Mouse (Mus musculus): Measurements from ENCODE around the gene Tcerg1l.

Tcerg1l gene

GRCm38 (mm10) chr7:138209769-138210168 is 187.8 kb downstream of the Tcerg1l start:
- no peak for TF ChIP-seq GATA4 (IDR thresholded peaks at IDR 0.05; ENCODE audit: insufficient replicate concordance, low read length)

GRCm38 (mm10) chr7:138205124-138205523 is 192.4 kb downstream of the Tcerg1l start:
- no peak for TF ChIP-seq GATA4 (IDR thresholded peaks at IDR 0.05; ENCODE audit: insufficient replicate concordance, low read length)

GRCm38 (mm10) chr7:138202162-138202832 is 195.2 kb downstream of the Tcerg1l start:
- no peak for TF ChIP-seq GATA4 (IDR thresholded peaks at IDR 0.05; ENCODE audit: insufficient replicate concordance, low read length)

GRCm38 (mm10) chr7:138199333-138200058 is 198.0 kb downstream of the Tcerg1l start:
- no peak for TF ChIP-seq GATA4 (IDR thresholded peaks at IDR 0.05; ENCODE audit: insufficient replicate concordance, low read length)

- TF ChIP-seq GATA4 (IDR thresholded peaks at IDR 0.05; ENCODE audit: insufficient replicate concordance, low read length): no peak
Observed at GRCm38 (mm10) chr7:138196139-138196538, 201.4 kb downstream of the Tcerg1l start.

GRCm38 (mm10) chr7:138184197-138184596 is 213.3 kb downstream of the Tcerg1l start:
- TF ChIP-seq GATA4 (IDR thresholded peaks at IDR 0.05; ENCODE audit: insufficient replicate concordance, low read length): no peak

GRCm38 (mm10) chr7:138182216-138182615 is 215.3 kb downstream of the Tcerg1l start:
- no peak for TF ChIP-seq GATA4 (IDR thresholded peaks at IDR 0.05; ENCODE audit: insufficient replicate concordance, low read length)

- TF ChIP-seq GATA4 (IDR thresholded peaks at IDR 0.05; ENCODE audit: insufficient replicate concordance, low read length): no peak
Observed at GRCm38 (mm10) chr7:138178617-138179016, 218.9 kb downstream of the Tcerg1l start.

GRCm38 (mm10) chr7:138176026-138176425 is 221.5 kb downstream of the Tcerg1l start:
- no peak for TF ChIP-seq GATA4 (IDR thresholded peaks at IDR 0.05; ENCODE audit: insufficient replicate concordance, low read length)

GRCm38 (mm10) chr7:138170389-138170788 is 227.1 kb downstream of the Tcerg1l start:
- TF ChIP-seq GATA4 (IDR thresholded peaks at IDR 0.05; ENCODE audit: insufficient replicate concordance, low read length): no peak
